Mouse (Mus musculus): ENCODE measurements at regions not wholly inside any gene's neighbourhood (a gene's known extent, or its start where the extent isn't known, plus 50 kb on each side); places are given as distances from the start of the nearest gene placed in this dataset.
A peak's percentile ranks its signal among the peaks of the same experiment; 100 is the strongest.

DNA sequence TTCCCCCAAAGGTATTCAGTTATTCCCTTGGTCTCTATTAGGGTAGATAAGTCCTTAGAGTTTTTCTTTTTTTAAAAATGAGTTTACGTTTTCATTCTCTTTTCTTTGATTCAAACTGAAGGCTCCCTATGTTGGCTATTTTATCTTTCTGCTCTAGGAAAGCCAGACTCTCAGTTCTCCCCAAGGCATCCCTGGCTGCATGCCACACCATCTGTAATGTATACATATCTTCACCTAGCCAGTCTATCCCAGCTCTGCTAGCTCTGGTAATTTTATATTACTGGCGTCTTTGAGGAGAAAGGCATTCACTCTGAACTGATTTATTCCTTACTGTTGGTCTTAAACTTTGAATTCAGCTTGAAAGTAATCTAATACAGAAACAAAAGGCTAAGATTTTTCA, 65.2 kb upstream of the Cabcoco1 start:
- peak in 1 of 2 experiments; percentile 33 for DNase-seq (ENCODE audit: low spot score in 2 of 2)

DNA sequence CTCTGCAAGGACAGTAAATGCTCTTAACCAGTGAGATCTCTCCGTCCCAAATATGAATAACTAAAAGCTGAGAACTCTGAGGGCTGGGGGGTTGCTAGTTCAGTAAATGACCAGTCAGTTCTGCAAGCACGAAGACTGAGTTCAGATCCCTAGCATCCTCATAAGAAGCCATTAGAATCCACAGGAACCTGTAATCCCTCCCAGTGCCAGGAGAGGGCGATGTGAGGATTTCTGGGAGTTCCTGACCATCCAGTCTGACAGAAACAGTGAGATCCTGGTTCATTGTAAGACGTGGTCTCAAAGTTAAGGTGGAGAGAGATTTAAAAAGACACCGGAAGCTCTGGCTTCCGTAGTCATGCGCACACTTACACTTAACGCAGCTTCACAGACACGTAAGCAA, 70.2 kb upstream of the Cabcoco1 start:
- DNase-seq (ENCODE audit: low spot score in 2 of 2), result peak in 1 of 2 experiments; percentile 11

DNA sequence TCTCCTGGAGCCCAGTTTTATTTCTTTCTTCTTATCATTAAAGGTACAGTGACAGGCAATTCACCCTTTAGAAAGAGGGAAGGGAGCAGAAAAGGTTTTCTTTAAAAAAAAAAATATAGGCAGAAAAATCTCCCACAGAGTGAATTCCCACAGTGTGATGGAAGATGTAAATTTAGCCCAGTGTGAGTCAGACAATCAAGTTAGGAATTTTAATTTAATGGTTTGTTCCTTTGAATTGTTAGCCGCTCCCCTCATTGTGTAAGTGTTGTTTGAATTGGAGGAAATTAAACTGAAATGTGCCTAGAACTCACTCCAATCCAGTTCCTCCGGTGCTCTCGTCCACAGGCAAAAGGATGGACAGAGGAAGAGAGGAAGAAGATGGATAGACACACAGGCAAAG, 71.0 kb upstream of the Cabcoco1 start:
- DNase-seq (ENCODE audit: low spot score in 2 of 2), result no peak

GRCm38 (mm10) chr10:68623786-68624185, 82.1 kb upstream of the Cabcoco1 start:
- DNase-seq (ENCODE audit: low spot score in 2 of 2), result no peak

DNA sequence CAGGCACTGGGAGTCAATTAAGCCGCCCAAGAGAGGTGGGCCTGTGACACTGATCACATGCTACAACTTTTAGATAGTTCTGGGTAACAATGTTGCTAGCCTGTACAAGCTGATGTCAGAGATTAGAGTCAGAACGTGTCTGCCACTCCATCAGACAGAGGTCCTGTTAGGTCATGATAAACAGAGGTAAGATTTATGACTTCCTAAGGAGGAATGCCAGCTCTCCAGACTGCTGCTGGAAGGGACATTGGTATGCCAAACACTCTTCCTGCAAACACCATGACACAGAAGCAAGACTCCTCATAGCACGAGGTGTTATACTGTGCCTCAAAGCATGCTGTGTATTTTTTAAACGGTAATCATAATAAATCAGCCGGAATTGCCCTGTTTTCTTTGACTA, 83.6 kb upstream of the Cabcoco1 start:
- no peak for DNase-seq (ENCODE audit: low spot score in 2 of 2)

DNA sequence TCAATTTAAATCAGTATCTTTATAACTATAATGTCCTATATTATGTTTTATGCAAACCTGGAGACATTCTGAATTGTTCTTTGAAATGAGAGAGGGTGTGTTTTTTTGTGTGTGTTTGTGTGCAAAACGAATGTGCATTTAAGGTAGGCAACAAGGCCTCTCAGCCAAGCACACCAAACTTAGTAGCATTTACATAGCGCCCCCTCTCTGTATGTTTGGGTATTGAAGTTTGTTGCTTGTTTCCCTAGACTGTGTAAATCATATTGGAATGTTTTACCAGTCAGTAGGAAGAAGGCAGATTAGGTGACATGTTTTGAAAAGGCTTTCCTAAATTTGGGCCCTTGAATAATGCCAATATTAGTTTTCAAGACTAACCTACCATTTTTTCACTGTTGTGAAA, 84.1 kb upstream of the Cabcoco1 start:
- no peak for DNase-seq (ENCODE audit: low spot score in 2 of 2)

- DNase-seq (ENCODE audit: low spot score in 2 of 2), result no peak
Observed at GRCm38 (mm10) chr10:68629486-68629885, 87.8 kb upstream of the Cabcoco1 start.

DNA sequence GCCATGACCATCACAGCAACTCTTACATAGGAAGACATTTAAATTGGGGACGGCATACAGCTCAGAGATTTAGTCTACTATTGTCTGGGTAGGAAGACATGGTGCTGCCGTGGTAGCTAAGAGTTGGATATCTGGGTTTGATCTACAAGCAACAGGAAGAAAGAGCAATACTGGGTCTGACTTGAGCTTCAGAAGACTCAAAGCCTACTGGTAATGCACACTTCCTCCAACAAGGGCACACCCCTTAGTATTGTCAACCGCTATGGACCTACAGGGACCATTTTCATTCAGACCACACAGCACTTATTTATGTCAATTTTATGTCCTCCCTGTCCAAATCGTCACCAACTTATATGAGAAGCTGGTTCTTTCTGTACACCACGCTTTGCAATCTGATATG, 90.3 kb upstream of the Tmem26 start:
- no peak for DNase-seq (ENCODE audit: low spot score in 2 of 2)

DNA sequence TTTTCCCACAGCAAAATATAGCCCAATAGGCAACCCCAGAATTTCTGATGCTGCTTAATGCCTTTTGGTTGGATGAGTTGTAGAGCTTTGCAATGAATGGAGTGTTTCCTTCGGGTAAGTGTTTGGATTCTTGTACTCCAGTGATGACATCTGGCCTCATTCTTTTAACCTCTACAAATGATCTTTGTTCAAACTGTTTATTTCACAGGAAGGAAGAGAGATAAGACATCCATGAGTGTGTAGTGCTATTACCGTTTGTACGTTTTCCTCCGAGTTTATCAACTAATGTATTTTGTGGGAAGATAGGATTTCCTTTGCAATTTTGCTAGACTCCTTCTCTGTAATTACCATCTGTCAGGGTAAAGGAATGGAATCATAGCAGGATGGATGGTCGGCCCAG, 70.7 kb upstream of the Tmem26 start:
- DNase-seq (ENCODE audit: low spot score in 2 of 2), result no peak

GRCm38 (mm10) chr10:68655491-68655890, 68.0 kb upstream of the Tmem26 start:
- DNase-seq (ENCODE audit: low spot score in 2 of 2), result no peak

DNA sequence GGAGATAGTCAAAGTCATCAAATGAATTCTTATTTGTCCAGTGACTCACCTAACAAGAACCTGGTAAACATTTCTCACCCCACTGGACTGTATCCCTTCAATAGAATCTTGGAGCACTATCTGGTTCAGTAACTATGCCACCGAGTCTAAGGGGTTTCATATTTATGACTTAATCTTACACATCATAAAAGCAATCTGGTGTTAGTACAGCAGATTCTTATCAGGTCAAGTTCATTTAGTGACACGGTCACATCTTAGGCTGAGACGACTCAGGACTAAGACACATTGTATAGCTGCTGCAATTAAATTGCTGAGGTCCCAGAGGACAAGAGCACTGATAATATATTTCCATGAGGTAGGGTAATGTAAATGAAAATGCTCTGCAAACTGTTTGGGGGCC, 57.4 kb upstream of the Tmem26 start:
- DNase-seq (ENCODE audit: low spot score in 2 of 2), result no peak

DNA sequence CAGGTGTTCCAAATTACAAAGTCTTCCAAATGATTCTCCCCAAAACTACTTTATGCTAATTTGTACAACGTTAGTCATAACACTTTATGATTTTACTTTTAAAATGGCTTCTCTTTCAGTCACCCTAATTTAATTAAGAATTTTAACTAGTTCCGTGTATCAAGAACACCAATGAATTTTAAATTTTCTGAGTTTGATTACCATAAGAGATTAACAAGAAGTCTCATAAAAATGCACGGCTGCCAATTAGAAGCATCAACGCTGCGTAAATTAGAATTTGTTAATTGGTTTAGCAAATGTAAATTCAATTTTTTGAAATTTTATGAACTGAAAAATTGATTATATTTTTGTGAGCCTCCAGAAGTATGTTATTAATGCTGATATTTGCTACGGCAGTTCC, 54.1 kb upstream of the Tmem26 start:
- no peak for DNase-seq (ENCODE audit: low spot score in 2 of 2)

GRCm38 (mm10) chr10:68669992-68670391, 53.5 kb upstream of the Tmem26 start:
- no peak for DNase-seq (ENCODE audit: low spot score in 2 of 2)

DNA sequence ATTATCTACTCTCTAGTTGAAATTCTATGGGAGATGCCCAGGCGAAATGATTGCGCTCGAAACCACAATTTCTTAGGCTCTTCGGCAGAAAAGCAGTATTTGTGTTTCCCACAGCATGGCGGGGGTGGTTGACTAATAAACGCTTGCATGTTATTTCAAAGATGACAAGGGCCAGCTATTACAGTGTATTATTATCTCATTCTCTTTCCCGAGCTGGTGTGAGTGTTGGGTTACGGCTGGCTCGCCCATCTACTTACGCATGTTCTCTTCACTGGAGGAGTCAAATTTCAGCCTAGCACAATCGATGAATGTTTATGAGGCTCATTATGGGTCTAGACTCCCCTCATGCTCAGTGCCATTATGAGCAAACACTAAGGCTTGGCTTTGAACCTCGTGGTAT, 51.2 kb upstream of the Tmem26 start:
- no peak for DNase-seq (ENCODE audit: low spot score in 2 of 2)

DNA sequence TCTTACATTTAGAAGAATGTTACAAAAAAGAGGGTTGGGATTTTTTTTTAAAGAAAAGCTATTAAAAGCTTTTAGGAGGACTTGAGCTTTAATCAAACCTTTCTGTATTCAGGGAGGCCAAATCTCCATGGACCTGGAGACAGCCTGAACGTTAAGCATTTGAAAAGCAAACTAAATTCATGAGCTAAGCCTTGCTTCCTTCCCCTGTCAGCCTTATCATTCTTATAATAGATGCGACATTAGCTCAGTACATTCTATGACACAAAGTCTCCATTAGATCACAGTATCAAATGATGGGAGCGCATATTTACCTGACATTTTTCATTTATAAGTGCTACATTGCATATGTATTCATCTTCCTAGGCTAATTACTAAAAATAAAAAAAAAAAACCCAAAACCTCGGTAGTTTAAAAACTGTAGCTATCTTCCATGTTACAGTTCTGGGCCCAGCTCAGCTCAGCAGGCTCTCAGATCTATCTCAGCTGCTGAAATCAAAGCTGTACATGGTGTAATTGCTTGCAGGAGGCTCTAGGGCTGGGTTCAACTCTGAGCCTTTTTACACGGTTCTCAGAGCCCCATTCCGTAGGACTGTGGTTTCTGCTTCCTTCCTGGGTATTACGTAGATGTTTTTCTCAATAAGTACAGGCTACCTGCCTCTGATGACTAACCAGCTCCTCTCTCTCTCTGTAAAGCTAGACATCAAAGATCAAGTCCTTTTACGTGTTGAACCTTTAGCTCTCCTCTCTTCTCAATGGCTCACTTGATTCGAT, 50.2 kb upstream of the Tmem26 start:
- no peak for DNase-seq (ENCODE audit: low spot score in 2 of 2)
